Comparison of ENCODE assay signal across 8 mouse cellular contexts in the genomic region with DNA sequence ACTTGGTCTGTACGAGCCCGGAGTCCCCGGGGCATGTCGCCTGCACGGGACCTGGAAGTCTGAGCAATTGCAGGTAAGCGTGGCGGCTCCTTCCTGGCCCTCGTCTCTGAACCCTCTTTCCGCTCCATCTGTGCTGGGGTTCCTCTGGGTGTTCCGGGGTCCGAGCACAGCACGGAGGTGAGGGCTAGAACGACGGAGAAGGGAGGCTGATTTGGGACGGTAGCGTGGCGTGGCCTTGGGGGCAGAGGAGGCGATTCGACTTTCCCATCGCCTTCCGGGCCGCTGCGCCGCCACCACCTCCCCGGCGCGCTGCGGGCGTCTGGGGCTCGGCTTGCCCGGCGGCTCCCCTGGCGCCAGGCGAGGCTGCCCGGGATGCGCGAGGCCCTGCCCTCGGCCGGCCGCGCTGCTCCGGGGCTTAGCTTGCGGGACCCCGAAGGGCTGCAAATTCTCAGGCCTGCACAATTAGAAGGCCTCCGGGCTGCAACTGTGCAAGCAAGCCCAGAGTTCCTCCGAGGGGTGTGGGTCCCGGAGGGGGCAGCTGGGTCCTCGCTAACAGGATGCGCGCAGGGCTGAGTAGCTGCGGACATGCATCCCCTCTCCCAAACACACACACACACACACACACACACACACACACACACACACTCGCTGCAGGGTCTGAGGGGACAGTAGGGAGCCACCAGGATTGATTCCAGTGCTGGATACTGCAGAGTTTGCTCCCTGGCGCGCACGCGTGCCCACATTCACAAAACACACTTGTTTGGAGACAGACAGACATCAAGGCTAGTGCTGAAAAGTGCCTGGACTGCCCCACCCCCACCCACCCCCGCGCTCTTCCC. TPM values are rescaled to one million over a fixed set of nuclear protein-coding genes. Genes with fewer than 3 reads are reported as not detected.
DNase-seq lines count a peak whose midpoint lies in the region; ATAC-seq and TF ChIP-seq lines count a peak whose summit lies in the region.

No protein-coding gene starts in this region.

- H3K4me3 ChIP-seq in kidney, embryonic 14.5 days (ENCODE audit: low read length) = peak overlapping the region; percentile 79
- peak overlapping the region; percentile 60 for H3K4me3 ChIP-seq in embryonic fibroblast, embryonic 13.5 days (ENCODE audit: insufficient read depth, low read length)
- H3K4me3 ChIP-seq in hindbrain, embryonic 11.5 days (ENCODE audit: low read depth, low read length) = peak overlapping the region; percentile 46
- peak overlapping the region; percentile 68 for H3K4me3 ChIP-seq in liver, embryonic 12.5 days
- peak overlapping the region; percentile 58 for H3K4me3 ChIP-seq in neural tube, embryonic 12.5 days

- H3K9ac ChIP-seq in kidney, embryonic 14.5 days (ENCODE audit: low read depth, low read length) = peak overlapping the region; percentile 83
- peak overlapping the region; percentile 62 for H3K9ac ChIP-seq in hindbrain, embryonic 11.5 days (ENCODE audit: low read depth, low read length)
- H3K9ac ChIP-seq in liver, embryonic 12.5 days = peak overlapping the region; percentile 71
- peak overlapping the region; percentile 72 for H3K9ac ChIP-seq in neural tube, embryonic 12.5 days

- H3K27ac ChIP-seq in kidney, embryonic 14.5 days (ENCODE audit: low read depth, low read length) = peak overlapping the region; percentile 90
- H3K27ac ChIP-seq in embryonic fibroblast, embryonic 13.5 days (ENCODE audit: insufficient read depth, low read length) = peak overlapping the region; percentile 47
- 0 out of 2 replicates have a peak overlapping the region, but pooled peaks have one; percentile 17 for H3K27ac ChIP-seq in hindbrain, embryonic 11.5 days (ENCODE audit: low read depth, low read length)
- H3K27ac ChIP-seq in liver, embryonic 12.5 days = peak overlapping the region; percentile 81
- no peak overlapping the region for H3K27ac ChIP-seq in neural tube, embryonic 12.5 days

- H3K9me3 ChIP-seq in kidney, embryonic 14.5 days (ENCODE audit: control insufficient read depth, low read length) = no peaks in the 10 kb centered on the region
- no peaks in the 10 kb centered on the region for H3K9me3 ChIP-seq in hindbrain, embryonic 11.5 days (ENCODE audit: control insufficient read depth, low read length)
- no peaks in the 10 kb centered on the region for H3K9me3 ChIP-seq in liver, embryonic 12.5 days (replicated peaks)
- H3K9me3 ChIP-seq in neural tube, embryonic 12.5 days = no peaks in the 10 kb centered on the region

- no peak for DNase-seq in kidney, adult 9 months
- DNase-seq in adrenal gland, postnatal 25 days = peak; percentile 62
- peak; percentile 75 for DNase-seq in hindbrain, embryonic 11.5 days (ENCODE audit: low spot score)
- DNase-seq in urinary bladder, postnatal 14 days (ENCODE audit: low spot score) = peak; percentile 27

- peak overlapping the region; percentile 93 for H3K4me2 ChIP-seq in kidney, embryonic 14.5 days (replicated peaks; ENCODE audit: low read depth, low read length)
- H3K4me2 ChIP-seq in hindbrain, embryonic 11.5 days (replicated peaks; ENCODE audit: low read depth, low read length) = peak overlapping the region; percentile 90
- peak overlapping the region; percentile 91 for H3K4me2 ChIP-seq in liver, embryonic 12.5 days
- peak overlapping the region; percentile 99 for H3K4me2 ChIP-seq in neural tube, embryonic 12.5 days (replicated peaks)

- ATAC-seq in kidney, embryonic 14.5 days (ENCODE audit: low FRiP score, low TSS enrichment) = peak; percentile 42
- ATAC-seq in hindbrain, embryonic 11.5 days (ENCODE audit: low FRiP score) = peak; percentile 65
- ATAC-seq in liver, embryonic 12.5 days = peak; percentile 40; the same call in 1 of the 2 replicates
- ATAC-seq in neural tube, embryonic 12.5 days (ENCODE audit: low FRiP score, low read depth) = peak; percentile 38

- peaks cover 8% of the 10 kb centered on the region; the same call in 1 of the 2 replicates for H3K36me3 ChIP-seq in kidney, embryonic 14.5 days (ENCODE audit: control insufficient read depth, insufficient read depth, low read length)
- no peaks in the 10 kb centered on the region for H3K36me3 ChIP-seq in hindbrain, embryonic 11.5 days (ENCODE audit: control insufficient read depth, insufficient read depth, low read length)
- peaks cover 12% of the 10 kb centered on the region for H3K36me3 ChIP-seq in liver, embryonic 12.5 days
- H3K36me3 ChIP-seq in neural tube, embryonic 12.5 days = no peaks in the 10 kb centered on the region

- peak; percentile 23; the same call in 1 of the 2 replicates for TF ChIP-seq POLR2A in embryonic fibroblast, embryonic 13.5 days (IDR thresholded peaks at IDR 0.05; ENCODE audit: low read depth, low read length)

- no peak for TF ChIP-seq CTCF in embryonic fibroblast, embryonic 13.5 days (IDR thresholded peaks at IDR 0.05; ENCODE audit: borderline replicate concordance, insufficient read depth, low read length)

- WGBS in kidney, embryonic 14.5 days = under 1% methylated on average over 54 of the region's 58 CpGs
- WGBS in hindbrain, embryonic 11.5 days = under 1% methylated on average over 56 of the region's 58 CpGs
- under 1% methylated on average over 56 of the region's 58 CpGs for WGBS in liver, embryonic 12.5 days (ENCODE audit: insufficient replicate concordance)
- under 1% methylated on average over 58 of the region's 58 CpGs for WGBS in neural tube, embryonic 12.5 days

- peaks cover 43% of the 10 kb centered on the region for H3K4me1 ChIP-seq in kidney, embryonic 14.5 days (ENCODE audit: control insufficient read depth, insufficient read depth, low read length)
- no peaks in the 10 kb centered on the region for H3K4me1 ChIP-seq in embryonic fibroblast, embryonic 13.5 days (ENCODE audit: control insufficient read depth, insufficient read depth, low read length)
- peaks cover 10% of the 10 kb centered on the region; the same call in 1 of the 2 replicates for H3K4me1 ChIP-seq in hindbrain, embryonic 11.5 days (replicated peaks; ENCODE audit: control insufficient read depth, insufficient read depth, low read length)
- peaks cover 66% of the 10 kb centered on the region for H3K4me1 ChIP-seq in liver, embryonic 12.5 days
- peaks cover 31% of the 10 kb centered on the region for H3K4me1 ChIP-seq in neural tube, embryonic 12.5 days

- H3K27me3 ChIP-seq in kidney, embryonic 14.5 days (ENCODE audit: control insufficient read depth, insufficient read depth, low read length) = no peaks in the 10 kb centered on the region
- peaks cover 14% of the 10 kb centered on the region for H3K27me3 ChIP-seq in hindbrain, embryonic 11.5 days (ENCODE audit: control insufficient read depth, insufficient read depth, low read length)
- peaks cover 39% of the 10 kb centered on the region for H3K27me3 ChIP-seq in liver, embryonic 12.5 days (replicated peaks)
- H3K27me3 ChIP-seq in neural tube, embryonic 12.5 days (replicated peaks) = peaks cover 29% of the 10 kb centered on the region

RNA-seq across cellular contexts. Expression of gene Itpkb, which starts 0.6 kb away (rescaled TPM):
- 7.3 and 7.7 TPM in 2 replicates for polyA plus RNA-seq in kidney, embryonic 14.5 days (2014; fragmentation: Nextera tagmentation; extraction: Ambion mirVana)
- 57.7 and 71.2 TPM in 2 replicates for total RNA-seq in adrenal gland, postnatal 25 days (2021)
- 9.7 and 12.5 TPM in 2 replicates for polyA plus RNA-seq in embryonic fibroblast, embryonic 13.5 days (2011; ENCODE audit: insufficient read length, low read depth, missing spikeins)
- 2.9 and 4.3 TPM in 2 replicates for polyA plus RNA-seq in hindbrain, embryonic 11.5 days (2014; fragmentation: Nextera tagmentation; extraction: Ambion mirVana)
- polyA plus RNA-seq in liver, embryonic 12.5 days (2016; fragmentation: Nextera tagmentation; extraction: Ambion mirVana) = 4.0 and 4.3 TPM in 2 replicates
- polyA plus RNA-seq in neural tube, embryonic 12.5 days (2016; fragmentation: Nextera tagmentation; extraction: Ambion mirVana) = 5.4 and 5.5 TPM in 2 replicates
